Mouse (Mus musculus): ENCODE measurements at regions not wholly inside any gene's neighbourhood (a gene's known extent, or its start where the extent isn't known, plus 50 kb on each side); places are given as distances from the start of the nearest gene placed in this dataset.

GRCm38 (mm10) chr17:4642046-4642445, 352.1 kb upstream of the Arid1b start:
- TF ChIP-seq EP300 (optimal IDR thresholded peaks at IDR 0.05) (no peak), CTCF (IDR thresholded peaks at IDR 0.05; ENCODE audit: low read depth) (no peak)
